Mouse (Mus musculus) thymus, adult 2 months (tissue): Measurements from ENCODE around the gene Sowahc. TPM values are rescaled to one million over a fixed set of nuclear protein-coding genes. Genes with fewer than 3 reads are reported as not detected.

Experiments
- DNase-seq: peaks from one replicate; pipeline ENCODE4 v3.0.0; 2021
- H3K27ac ChIP-seq: fragments of 200-500 bp; 2 replicates; pipeline ENCODE4 v1.5.1; 2012; ENCODE audit warnings: low read length, control low read depth; ENCODE audit not compliant: control insufficient read depth, insufficient read depth
- H3K27me3 ChIP-seq: fragments of 200-500 bp; 2 replicates; pipeline ENCODE4 v1.6.1; 2012; ENCODE audit warnings: mild to moderate bottlenecking, low read length, moderate library complexity, mixed read lengths; ENCODE audit not compliant: control insufficient read depth, insufficient read depth
- H3K36me3 ChIP-seq: fragments of 200-500 bp; 2 replicates; pipeline ENCODE4 v1.6.1; 2012; ENCODE audit warnings: mild to moderate bottlenecking, low read length, moderate library complexity; ENCODE audit not compliant: control insufficient read depth, insufficient read depth
- H3K4me1 ChIP-seq: fragments of 200-500 bp; replicated peaks from 2 replicates; pipeline ENCODE4 v1.6.1; 2012; ENCODE audit warnings: low read length; ENCODE audit not compliant: control insufficient read depth, insufficient read depth
- H3K4me3 ChIP-seq: fragments of 200-500 bp; 2 replicates; pipeline ENCODE4 v1.5.1; 2012; ENCODE audit warnings: mild to moderate bottlenecking, low read length, control low read depth, moderate library complexity; ENCODE audit not compliant: control insufficient read depth, insufficient read depth
- CTCF ChIP-seq: fragments of 200-500 bp; IDR thresholded peaks from 2 replicates; pipeline ENCODE4 v1.5.1; 2012; ENCODE audit warnings: mild to moderate bottlenecking, control low read depth, low read length, moderate library complexity, borderline replicate concordance; ENCODE audit not compliant: control insufficient read depth, poor library complexity, insufficient read depth; ENCODE audit errors: extremely low read depth
- POLR2A ChIP-seq: fragments of 200-500 bp; IDR thresholded peaks from 2 replicates; pipeline ENCODE4 v1.6.1; 2012; ENCODE audit warnings: mild to moderate bottlenecking, low read length, control low read depth, moderate library complexity; ENCODE audit not compliant: control insufficient read depth, poor library complexity, insufficient read depth; ENCODE audit errors: extremely low read depth
- WGBS: fragments of 180-500 bp; shearing (Covaris S2); methylation state at CpG from one replicate; pipeline ENCODE4 v1.1.7; 2018; 5-methylcytosine and 5-hydroxymethylcytosine counted together
- polyA plus RNA-seq: library from polyadenylated mRNA; depleted of rRNA; stranded (reverse); fragments of >200 nt; gene quantifications from 2 replicates; pipeline ENCODE4 v1.2.3, GENCODE M21; 2012; rRNA removed

Gene Sowahc
- polyA plus RNA-seq = 2.4 and 2.6 TPM in 2 replicates

DNA sequence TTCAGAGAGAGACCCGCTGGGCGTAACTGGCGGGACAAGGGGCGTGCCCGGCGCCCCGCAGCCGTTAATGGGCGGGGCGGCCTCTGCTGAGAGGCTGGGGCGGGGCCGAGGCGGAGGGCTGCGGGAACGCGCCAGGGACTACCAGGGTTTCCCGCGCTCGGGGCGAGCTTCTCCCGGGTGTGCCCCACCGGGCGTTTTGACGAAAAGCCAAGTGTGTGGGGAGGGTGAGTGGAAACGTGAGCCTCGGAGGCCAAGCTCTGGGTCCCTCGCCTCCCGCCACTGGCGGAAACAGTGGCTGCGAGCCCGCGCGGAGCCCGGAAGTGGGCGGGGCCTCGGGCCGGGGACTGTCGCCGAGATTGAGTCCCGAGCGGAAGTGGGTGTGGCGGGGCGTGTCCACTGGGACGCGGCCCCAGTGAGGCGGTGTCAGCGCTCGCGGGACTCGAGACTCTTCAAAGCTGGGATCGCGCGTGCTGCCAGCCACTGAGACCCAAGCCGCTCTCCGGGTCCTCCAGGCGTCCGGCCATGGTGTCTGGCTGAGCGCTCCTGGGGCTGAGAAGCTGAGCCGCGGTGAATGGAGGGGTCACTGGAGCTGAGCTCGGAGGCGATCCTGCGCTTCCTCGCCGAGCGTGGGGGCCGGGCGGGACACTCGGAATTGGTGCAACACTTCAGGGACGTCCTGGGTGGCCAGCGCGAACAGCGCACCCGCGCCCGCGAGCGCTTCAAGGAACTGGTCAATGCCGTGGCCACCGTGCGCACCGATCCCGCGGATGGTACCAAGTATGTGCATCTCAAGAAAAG, at the start of gene Sowahc, which contains the start of gene Sept10:
Sowahc (plus strand) TSS at position 481 of the 798 bp plus-strand sequence.
Sept10 (minus strand) TSS at position 375 of the 798 bp plus-strand sequence.
- peak within 1 kb of the TSS; percentile 79 for H3K4me3 ChIP-seq
- no peaks in the 10 kb centered on the region for H3K36me3 ChIP-seq
- whole genome bisulfite sequencing = under 1% methylated on average over 84 of the region's 84 CpGs
- H3K27ac ChIP-seq = no peak within 1 kb of the TSS
- TF ChIP-seq POLR2A (peak; percentile 52; the same call in 1 of the 2 replicates), CTCF (0 out of 2 replicates have a peak, but pooled peaks have one; percentile 9)
- H3K27me3 ChIP-seq = peaks cover 16% of the 10 kb centered on the region; the same call in 1 of the 2 replicates
- peak; percentile 98 for DNase-seq
- peaks cover 14% of the 10 kb centered on the region for H3K4me1 ChIP-seq

DNA sequence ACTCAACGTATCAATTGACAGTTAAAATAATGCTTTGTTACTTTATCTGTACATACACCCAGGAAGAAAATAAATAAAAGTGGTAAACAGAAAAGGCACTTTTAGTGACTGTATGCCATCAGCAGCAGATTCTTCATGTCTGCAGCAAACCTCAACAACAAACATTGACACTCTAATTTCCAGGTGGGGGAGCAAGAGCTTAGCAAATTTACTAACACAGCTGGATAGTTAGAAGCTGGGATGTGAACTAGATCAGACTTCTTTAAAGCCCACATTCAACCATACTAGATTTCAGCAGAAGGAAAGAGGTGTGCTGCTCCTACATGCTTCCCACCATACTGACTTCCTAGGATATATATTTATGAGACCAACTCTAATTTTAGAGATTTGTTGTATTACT, 49.2 kb upstream of the Sowahc start:
- DNase-seq = no peak
- TF ChIP-seq POLR2A (no peak), CTCF (no peak)
- H3K4me1 ChIP-seq = no peaks in the 10 kb centered on the region

DNA sequence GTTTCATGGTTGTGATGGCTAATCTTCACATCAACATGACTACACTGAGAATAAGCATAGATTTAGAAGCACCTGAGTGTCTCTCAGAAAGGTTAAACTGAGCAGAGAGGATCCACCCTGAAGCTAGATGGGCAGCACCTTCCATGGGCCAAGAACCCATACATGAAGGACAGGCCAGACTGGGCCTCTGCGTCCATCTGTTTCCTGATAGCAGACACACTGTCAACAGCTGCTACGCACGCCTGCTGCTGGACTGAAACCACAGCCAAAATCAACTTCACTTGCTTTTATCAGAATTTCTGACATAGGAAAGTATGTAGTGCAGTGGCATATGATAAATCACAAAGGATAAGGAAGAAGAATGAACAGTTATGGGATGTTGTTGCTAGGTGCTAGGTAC, 42.1 kb upstream of the Sowahc start:
- 85% methylated on average over 3 of the region's 3 CpGs for WGBS
- Histone ChIP-seq H3K4me3 (no peak overlapping the region), H3K27me3 (no peaks in the 10 kb centered on the region), H3K36me3 (no peaks in the 10 kb centered on the region), H3K27ac (no peak overlapping the region), H3K4me1 (no peaks in the 10 kb centered on the region)
- DNase-seq = no peak
- TF ChIP-seq POLR2A = no peak

More for the DNA sequence above, 49.2 kb upstream of the Sowahc start:
- 96% methylated on average over 1 of the region's 1 CpGs for WGBS
- Histone ChIP-seq H3K4me3 (no peak overlapping the region), H3K36me3 (no peaks in the 10 kb centered on the region), H3K27me3 (no peaks in the 10 kb centered on the region), H3K27ac (no peak overlapping the region)

DNA sequence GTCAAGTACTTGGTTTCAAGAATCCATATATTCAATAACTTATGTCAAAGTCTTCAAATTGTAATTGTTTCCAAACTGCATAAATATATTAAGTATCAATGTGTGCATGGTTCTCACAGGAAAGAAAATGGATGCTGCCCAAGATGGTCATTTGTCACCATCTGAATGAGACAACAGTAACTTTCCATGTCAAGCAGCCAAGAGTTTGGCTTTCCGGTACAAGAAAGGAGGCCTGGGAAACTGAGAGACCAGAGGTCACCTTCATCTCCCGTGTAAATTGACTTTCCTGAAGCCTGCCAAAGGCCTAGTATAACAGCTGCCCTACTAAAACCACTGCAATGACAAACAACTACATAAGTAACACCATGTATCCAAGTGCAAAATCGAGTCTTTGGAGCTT, 39.4 kb upstream of the Sowahc start:
- Histone ChIP-seq H3K27me3 (no peaks in the 10 kb centered on the region), H3K27ac (no peak overlapping the region), H3K4me1 (no peaks in the 10 kb centered on the region), H3K36me3 (no peaks in the 10 kb centered on the region), H3K4me3 (no peak overlapping the region)
- 84% methylated on average over 3 of the region's 3 CpGs for WGBS
- TF ChIP-seq CTCF (no peak), POLR2A (no peak)
- DNase-seq = no peak

DNA sequence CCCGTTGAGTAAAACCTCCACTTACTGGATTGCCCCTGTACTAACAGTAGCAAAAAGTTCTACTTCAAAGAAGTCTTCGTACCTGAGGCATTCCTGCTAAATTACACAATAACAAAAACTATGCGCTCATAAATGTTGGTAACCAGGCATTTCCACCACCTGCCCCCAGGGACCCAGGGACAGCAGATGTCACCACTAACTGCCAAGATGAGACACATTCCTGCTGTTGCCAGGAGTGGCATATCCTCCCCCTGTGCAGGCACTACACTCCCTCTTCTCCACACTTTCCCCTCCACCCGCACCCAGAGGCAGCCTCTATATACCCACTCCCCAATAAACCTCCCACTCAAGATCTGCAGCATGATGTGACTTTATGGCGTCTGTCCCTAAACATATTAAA, 26.9 kb upstream of the Sowahc start:
- Histone ChIP-seq H3K4me1 (no peaks in the 10 kb centered on the region), H3K36me3 (no peaks in the 10 kb centered on the region), H3K4me3 (no peak overlapping the region), H3K27me3 (no peaks in the 10 kb centered on the region), H3K27ac (no peak overlapping the region)
- no peak for DNase-seq
- 90% methylated on average over 5 of the region's 5 CpGs for WGBS
- TF ChIP-seq CTCF = no peak

DNA sequence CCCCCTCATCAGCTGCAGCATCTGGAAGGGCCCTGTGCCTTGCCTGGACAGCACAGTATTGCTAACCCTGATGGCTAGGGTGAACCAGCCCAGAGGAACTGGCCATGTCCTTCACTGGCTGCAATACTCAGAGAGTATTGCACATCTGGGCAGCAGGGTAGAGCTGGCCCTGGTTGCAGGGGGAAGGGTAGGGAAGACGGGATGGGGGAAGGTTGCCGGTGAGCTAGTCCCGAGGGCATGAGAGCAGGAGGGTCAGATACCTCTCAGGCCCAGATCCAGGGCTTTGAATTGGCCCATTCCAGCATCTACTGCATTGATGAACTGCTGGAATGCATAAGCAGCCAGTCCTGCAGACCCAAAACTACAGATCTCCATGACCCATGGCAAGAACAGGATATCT, 25.0 kb upstream of the Sowahc start:
- TF ChIP-seq POLR2A = no peak
- TF ChIP-seq CTCF = no peak
- H3K4me1 ChIP-seq = no peaks in the 10 kb centered on the region
- no peak overlapping the region for H3K27ac ChIP-seq
- DNase-seq = no peak
- no peaks in the 10 kb centered on the region for H3K27me3 ChIP-seq
- no peaks in the 10 kb centered on the region for H3K36me3 ChIP-seq
- 98% methylated on average over 3 of the region's 3 CpGs for WGBS
- no peak overlapping the region for H3K4me3 ChIP-seq

DNA sequence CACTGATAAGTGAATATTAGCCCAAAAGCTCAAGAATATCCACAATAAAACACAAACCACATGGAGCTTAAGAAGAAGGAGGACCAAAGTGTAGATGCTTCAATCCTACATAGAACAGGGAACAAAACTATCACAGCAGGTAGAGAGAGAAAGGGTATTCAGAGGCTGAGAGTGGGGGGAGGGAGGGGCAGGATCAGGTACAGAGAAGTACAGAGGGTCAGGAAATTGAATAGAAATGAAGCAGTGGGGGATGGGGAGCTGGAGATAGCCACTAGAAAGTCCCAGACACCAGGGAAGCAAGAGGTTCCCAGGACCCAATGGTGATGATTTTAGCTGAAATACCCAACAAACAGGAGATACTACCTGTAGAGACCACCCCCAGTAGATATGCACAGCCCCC, 21.7 kb upstream of the Sowahc start:
- DNase-seq = no peak
- Histone ChIP-seq H3K27ac (no peak overlapping the region), H3K4me3 (no peak overlapping the region), H3K36me3 (no peaks in the 10 kb centered on the region), H3K4me1 (no peaks in the 10 kb centered on the region), H3K27me3 (no peaks in the 10 kb centered on the region)
- TF ChIP-seq POLR2A (no peak), CTCF (no peak)
